Mouse (Mus musculus) testis, adult 2 months (tissue): ENCODE results near the gene Rgsl1. TPM values are rescaled to one million over a fixed set of nuclear protein-coding genes. Genes with fewer than 3 reads are reported as not detected.

Experiments used
- H3K27ac ChIP-seq: fragments of 200-500 bp; 2 replicates; pipeline ENCODE4 v1.5.1; 2012; ENCODE audit warnings: low read depth, low read length; ENCODE audit not compliant: control insufficient read depth, insufficient read depth
- H3K27me3 ChIP-seq: fragments of 200-500 bp; 2 replicates; pipeline ENCODE4 v1.6.1; 2012; ENCODE audit warnings: mild to moderate bottlenecking, low read length, moderate library complexity; ENCODE audit not compliant: control insufficient read depth, insufficient read depth
- H3K36me3 ChIP-seq: fragments of 200-500 bp; 2 replicates; pipeline ENCODE4 v1.6.1; 2012; ENCODE audit warnings: mild to moderate bottlenecking, low read length; ENCODE audit not compliant: control insufficient read depth, insufficient read depth
- H3K4me1 ChIP-seq: fragments of 200-500 bp; 2 replicates; pipeline ENCODE4 v1.6.1; 2012; ENCODE audit warnings: low read length; ENCODE audit not compliant: control insufficient read depth, insufficient read depth
- H3K4me3 ChIP-seq: fragments of 200-500 bp; 2 replicates; pipeline ENCODE4 v1.5.1; 2012; ENCODE audit warnings: low read depth, mild to moderate bottlenecking, low read length, moderate library complexity, mixed read lengths; ENCODE audit not compliant: control insufficient read depth
- CTCF ChIP-seq: fragments of 200-500 bp; IDR thresholded peaks from 2 replicates; pipeline ENCODE4 v1.5.1; 2012; ENCODE audit warnings: low read depth, mild to moderate bottlenecking, inconsistent platforms, low read length, moderate library complexity; ENCODE audit not compliant: control insufficient read depth, insufficient read depth, insufficient replicate concordance
- POLR2A ChIP-seq: fragments of 200-500 bp; IDR thresholded peaks from 2 replicates; pipeline ENCODE4 v1.6.1; 2012; ENCODE audit warnings: low read depth, mild to moderate bottlenecking, inconsistent platforms, low read length, moderate library complexity; ENCODE audit not compliant: control insufficient read depth
- polyA plus RNA-seq: library from polyadenylated mRNA; depleted of rRNA; stranded (reverse); fragments of >200 nt; gene quantifications from 2 replicates; pipeline ENCODE4 v1.2.3, GENCODE M21; 2012

Rgsl1 gene
- polyA plus RNA-seq, 1 experiment, result 22.6 TPM

- Histone ChIP-seq H3K4me3 (no peak overlapping the region), H3K36me3 (no peaks in the 10 kb centered on the region), H3K27ac (no peak overlapping the region), H3K27me3 (no peaks in the 10 kb centered on the region), H3K4me1 (peaks cover 5% of the 10 kb centered on the region)
- TF ChIP-seq POLR2A (no peak), CTCF (no peak)
These were observed 77.6 kb downstream of the Rgsl1 start for GRCm38 (mm10) chr1:153766298-153766697.

- Histone ChIP-seq H3K36me3 (no peaks in the 10 kb centered on the region), H3K4me1 (peaks cover 5% of the 10 kb centered on the region), H3K27ac (no peak overlapping the region), H3K4me3 (no peak overlapping the region), H3K27me3 (no peaks in the 10 kb centered on the region)
- no peak for TF ChIP-seq CTCF
- TF ChIP-seq POLR2A, result no peak
These were observed 79.8 kb downstream of the Rgsl1 start for GRCm38 (mm10) chr1:153764136-153764535.

GRCm38 (mm10) chr1:153753725-153754464 is 90.0 kb downstream of the Rgsl1 start:
- H3K4me1 ChIP-seq, result no peaks in the 10 kb centered on the region
- no peaks in the 10 kb centered on the region for H3K36me3 ChIP-seq
- TF ChIP-seq CTCF (no peak), POLR2A (no peak)
- H3K27me3 ChIP-seq, result no peaks in the 10 kb centered on the region
- no peak overlapping the region for H3K4me3 ChIP-seq
- H3K27ac ChIP-seq, result no peak overlapping the region

GRCm38 (mm10) chr1:153752521-153752920 is 91.4 kb downstream of the Rgsl1 start:
- H3K27ac ChIP-seq, result no peak overlapping the region
- no peaks in the 10 kb centered on the region for H3K36me3 ChIP-seq
- H3K27me3 ChIP-seq, result no peaks in the 10 kb centered on the region
- H3K4me1 ChIP-seq, result peaks cover 2% of the 10 kb centered on the region
- TF ChIP-seq CTCF (no peak), POLR2A (no peak)
- no peak overlapping the region for H3K4me3 ChIP-seq

GRCm38 (mm10) chr1:153751763-153752301 is 92.1 kb downstream of the Rgsl1 start:
- peak overlapping the region; percentile 33 for H3K4me3 ChIP-seq
- H3K36me3 ChIP-seq, result no peaks in the 10 kb centered on the region
- peaks cover 2% of the 10 kb centered on the region for H3K4me1 ChIP-seq
- H3K27me3 ChIP-seq, result no peaks in the 10 kb centered on the region
- TF ChIP-seq POLR2A, result no peak
- TF ChIP-seq CTCF, result no peak
- H3K27ac ChIP-seq, result peak overlapping the region; percentile 19; the same call in 1 of the 2 replicates

GRCm38 (mm10) chr1:153750054-153750453 is 93.9 kb downstream of the Rgsl1 start:
- Histone ChIP-seq H3K27ac (no peak overlapping the region), H3K4me1 (peaks cover 2% of the 10 kb centered on the region), H3K4me3 (no peak overlapping the region), H3K36me3 (no peaks in the 10 kb centered on the region), H3K27me3 (no peaks in the 10 kb centered on the region)
- no peak for TF ChIP-seq CTCF

- TF ChIP-seq CTCF (peak; percentile 39; the same call in 1 of the 2 replicates), POLR2A (no peak)
- Histone ChIP-seq H3K27ac (peak within 1 kb of the TSS; percentile 71), H3K4me3 (peak within 1 kb of the TSS; percentile 68), H3K4me1 (peaks cover 2% of the 10 kb centered on the region), H3K27me3 (no peaks in the 10 kb centered on the region), H3K36me3 (no peaks in the 10 kb centered on the region)
These were observed 94.6 kb downstream of the Rgsl1 start, which contains the start of gene Rnasel for GRCm38 (mm10) chr1:153749211-153749801. Rnasel (plus strand) TSS chr1:153749426.
